Mouse (Mus musculus) urinary bladder, postnatal 14 days (tissue): ENCODE data around the gene Micu2.

Experiments
- DNase-seq: peaks from one replicate; pipeline ENCODE4 v3.0.0; 2021; ENCODE audit warnings: low spot score

Gene Micu2

GRCm38 (mm10) chr14:57894346-57894745 is 104.7 kb downstream of the Micu2 start:
- no peak for DNase-seq

- DNase-seq, result no peak
These were observed 106.1 kb downstream of the Micu2 start for GRCm38 (mm10) chr14:57892961-57893360.

GRCm38 (mm10) chr14:57890011-57890842 is 108.8 kb downstream of the Micu2 start, which contains the start of gene Zdhhc20:
Zdhhc20 (minus strand) TSS chr14:57890276.
- DNase-seq, result peak; percentile 95

- DNase-seq, result peak; percentile 36
These were observed 109.5 kb downstream of the Micu2 start for GRCm38 (mm10) chr14:57889541-57890010.

GRCm38 (mm10) chr14:57887171-57887570 is 111.9 kb downstream of the Micu2 start:
- DNase-seq, result peak; percentile 20

GRCm38 (mm10) chr14:57886032-57886431 is 113.0 kb downstream of the Micu2 start:
- DNase-seq, result no peak

- DNase-seq, result peak; percentile 70
These were observed 115.7 kb downstream of the Micu2 start for GRCm38 (mm10) chr14:57883341-57883740.

- peak; percentile 15 for DNase-seq
These were observed 116.3 kb downstream of the Micu2 start for GRCm38 (mm10) chr14:57882720-57883119.

GRCm38 (mm10) chr14:57881793-57882192 is 117.3 kb downstream of the Micu2 start:
- peak; percentile 63 for DNase-seq

- DNase-seq, result no peak
These were observed 118.0 kb downstream of the Micu2 start for GRCm38 (mm10) chr14:57881074-57881473.

- no peak for DNase-seq
These were observed 121.1 kb downstream of the Micu2 start for GRCm38 (mm10) chr14:57877921-57878320.

GRCm38 (mm10) chr14:57866676-57867276 is 132.3 kb downstream of the Micu2 start:
- DNase-seq, result no peak
